Mouse (Mus musculus): ENCODE results near the gene Rhbdl1. TPM values are rescaled to one million over a fixed set of nuclear protein-coding genes. Genes with fewer than 3 reads are reported as not detected.

Gene Rhbdl1
- polyA plus RNA-seq (2015; fragmentation: Nextera tagmentation; extraction: Ambion mirVana), result 0.68 and 1.5 TPM in 2 replicates

DNA sequence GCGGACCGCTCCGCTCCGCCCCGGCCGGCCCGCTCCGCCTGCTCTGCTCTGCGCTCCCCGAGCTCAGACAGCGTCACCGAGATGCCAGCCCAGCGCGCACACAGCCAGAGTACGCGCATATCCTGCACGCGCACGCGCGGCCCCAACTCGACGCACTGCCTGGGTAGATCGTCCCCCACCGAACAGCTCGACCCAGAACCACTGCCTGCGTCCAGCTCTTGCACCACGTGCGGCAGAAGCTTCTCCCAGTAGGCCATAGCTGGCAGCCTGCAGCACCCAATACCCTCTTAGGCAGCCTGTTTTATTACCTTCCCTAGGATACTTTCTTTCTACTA, at the start of gene Rhbdl1:
Gene Rhbdl1 (minus strand): TSS at position 220 of the 335 bp plus-strand sequence.
- H3K27ac ChIP-seq (ENCODE audit: low read length), result no peak within 1 kb of the TSS
- no peaks in the 10 kb centered on the region for H3K27me3 ChIP-seq (ENCODE audit: control insufficient read depth, insufficient read depth, low read depth, low read length)
- WGBS, result under 1% methylated on average over 29 of the region's 29 CpGs
- H3K9me3 ChIP-seq (ENCODE audit: control insufficient read depth, low read length), result no peaks in the 10 kb centered on the region
- H3K4me3 ChIP-seq (ENCODE audit: low read length), result peak within 1 kb of the TSS; percentile 40
- H3K4me1 ChIP-seq (replicated peaks; ENCODE audit: control insufficient read depth, insufficient read depth, low read length), result peaks cover 35% of the 10 kb centered on the region
- peak within 1 kb of the TSS; percentile 70 for H3K4me2 ChIP-seq (ENCODE audit: low read depth, low read length)
- peaks cover 31% of the 10 kb centered on the region for H3K36me3 ChIP-seq (ENCODE audit: control insufficient read depth, insufficient read depth, low read length)
- H3K9ac ChIP-seq (ENCODE audit: low read length), result peak within 1 kb of the TSS; percentile 60
- ATAC-seq (ENCODE audit: low read depth), result 0 out of 2 replicates have a peak, but pooled peaks have one; percentile 2

DNA sequence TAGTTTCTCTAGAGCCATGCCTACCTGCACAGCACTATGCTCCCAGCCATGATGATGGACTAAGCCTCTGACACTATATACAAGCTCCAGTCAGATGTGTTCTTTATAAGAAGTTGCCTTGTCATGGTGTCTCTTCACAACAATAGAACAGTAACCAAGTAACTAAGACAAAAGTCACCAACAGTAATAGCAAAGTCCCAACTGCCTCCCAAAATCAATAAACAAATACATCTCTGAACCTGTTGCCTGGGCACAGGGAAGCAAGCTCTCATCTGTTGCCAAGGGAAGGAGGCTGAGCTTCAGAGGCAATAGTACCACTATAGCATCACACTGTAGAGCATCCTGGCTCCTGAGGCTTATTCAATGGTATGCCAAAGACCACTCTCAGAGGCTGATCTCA, 49.7 kb upstream of the Rhbdl1 start:
- Histone ChIP-seq H3K27me3 (ENCODE audit: control insufficient read depth, insufficient read depth, low read depth, low read length) (no peaks in the 10 kb centered on the region), H3K27ac (ENCODE audit: low read length) (no peak overlapping the region), H3K4me1 (replicated peaks; ENCODE audit: control insufficient read depth, insufficient read depth, low read length) (no peaks in the 10 kb centered on the region; the same call in 1 of the 2 replicates), H3K9me3 (ENCODE audit: control insufficient read depth, low read length) (no peaks in the 10 kb centered on the region), H3K4me3 (ENCODE audit: low read length) (no peak overlapping the region), H3K36me3 (ENCODE audit: control insufficient read depth, insufficient read depth, low read length) (peaks cover 12% of the 10 kb centered on the region; the same call in 1 of the 2 replicates), H3K4me2 (ENCODE audit: low read depth, low read length) (no peak overlapping the region), H3K9ac (ENCODE audit: low read length) (no peak overlapping the region)
- ATAC-seq (ENCODE audit: low read depth), result no peak

DNA sequence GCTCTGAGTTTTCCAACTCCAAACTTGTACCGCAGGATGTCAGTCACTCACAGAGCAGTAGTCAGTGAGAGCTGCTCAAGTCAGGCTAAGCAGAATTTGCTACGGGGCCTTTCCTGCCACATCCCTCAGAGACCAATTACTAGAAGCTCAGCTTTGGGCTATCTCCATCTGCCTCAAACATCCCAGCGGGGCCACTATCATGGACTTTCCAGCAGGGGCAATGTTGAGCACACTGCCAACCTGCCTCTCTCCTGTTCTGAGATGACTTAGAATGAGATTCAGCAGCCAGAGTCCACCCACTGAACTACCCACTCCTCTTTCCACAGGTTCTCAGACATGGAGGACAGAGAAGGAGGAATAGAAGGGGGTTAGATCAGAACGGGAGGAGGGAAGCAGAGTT, 48.5 kb upstream of the Rhbdl1 start:
- 76% methylated on average over 4 of the region's 4 CpGs for WGBS
- Histone ChIP-seq H3K27me3 (ENCODE audit: control insufficient read depth, insufficient read depth, low read depth, low read length) (no peaks in the 10 kb centered on the region), H3K27ac (ENCODE audit: low read length) (no peak overlapping the region), H3K9ac (ENCODE audit: low read length) (no peak overlapping the region), H3K36me3 (ENCODE audit: control insufficient read depth, insufficient read depth, low read length) (peaks cover 12% of the 10 kb centered on the region; the same call in 1 of the 2 replicates), H3K4me2 (ENCODE audit: low read depth, low read length) (no peak overlapping the region), H3K4me3 (ENCODE audit: low read length) (no peak overlapping the region), H3K4me1 (replicated peaks; ENCODE audit: control insufficient read depth, insufficient read depth, low read length) (no peaks in the 10 kb centered on the region; the same call in 1 of the 2 replicates), H3K9me3 (ENCODE audit: control insufficient read depth, low read length) (no peaks in the 10 kb centered on the region)
- ATAC-seq (ENCODE audit: low read depth), result no peak

- no peak overlapping the region for H3K4me2 ChIP-seq (ENCODE audit: low read depth, low read length)
- H3K4me3 ChIP-seq (ENCODE audit: low read length), result no peak overlapping the region
- no peak overlapping the region for H3K9ac ChIP-seq (ENCODE audit: low read length)
- H3K9me3 ChIP-seq (ENCODE audit: control insufficient read depth, low read length), result no peaks in the 10 kb centered on the region
- 90% methylated on average over 3 of the region's 3 CpGs for WGBS
- H3K27me3 ChIP-seq (ENCODE audit: control insufficient read depth, insufficient read depth, low read depth, low read length), result no peaks in the 10 kb centered on the region
- H3K27ac ChIP-seq (ENCODE audit: low read length), result no peak overlapping the region
- no peaks in the 10 kb centered on the region; the same call in 1 of the 2 replicates for H3K4me1 ChIP-seq (replicated peaks; ENCODE audit: control insufficient read depth, insufficient read depth, low read length)
- ATAC-seq (ENCODE audit: low read depth), result no peak
- H3K36me3 ChIP-seq (ENCODE audit: control insufficient read depth, insufficient read depth, low read length), result peaks cover 14% of the 10 kb centered on the region; the same call in 1 of the 2 replicates
Observed at GRCm38 (mm10) chr17:25883824-25884223, 46.7 kb upstream of the Rhbdl1 start.

- no peaks in the 10 kb centered on the region for H3K9me3 ChIP-seq (ENCODE audit: control insufficient read depth, low read length)
Observed at GRCm38 (mm10) chr17:25883268-25883667, 46.2 kb upstream of the Rhbdl1 start.

DNA sequence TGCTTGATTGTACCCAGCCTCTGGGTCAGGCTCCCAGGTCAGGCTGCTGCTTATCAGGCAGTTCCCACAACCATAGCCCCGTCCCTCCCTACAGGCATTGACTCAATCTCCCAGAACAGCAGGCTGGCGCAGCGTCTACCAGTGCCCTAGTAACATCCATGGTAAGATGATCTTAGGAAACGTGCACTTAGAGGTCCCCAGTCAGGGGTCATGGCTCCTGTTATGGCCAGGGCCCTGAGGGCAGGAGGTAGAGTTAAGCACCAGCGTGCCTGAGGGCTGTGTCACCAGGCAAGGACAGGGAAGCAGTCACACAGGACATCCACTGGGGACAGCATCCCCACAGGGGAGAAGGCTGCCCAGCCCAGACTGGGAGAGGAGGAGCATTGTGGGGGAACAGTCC, 45.2 kb upstream of the Rhbdl1 start:
- Histone ChIP-seq H3K4me3 (ENCODE audit: low read length) (no peak overlapping the region), H3K9me3 (ENCODE audit: control insufficient read depth, low read length) (no peaks in the 10 kb centered on the region), H3K27ac (ENCODE audit: low read length) (no peak overlapping the region), H3K4me1 (replicated peaks; ENCODE audit: control insufficient read depth, insufficient read depth, low read length) (no peaks in the 10 kb centered on the region), H3K4me2 (ENCODE audit: low read depth, low read length) (no peak overlapping the region), H3K36me3 (ENCODE audit: control insufficient read depth, insufficient read depth, low read length) (peaks cover 12% of the 10 kb centered on the region; the same call in 1 of the 2 replicates), H3K27me3 (ENCODE audit: control insufficient read depth, insufficient read depth, low read depth, low read length) (no peaks in the 10 kb centered on the region), H3K9ac (ENCODE audit: low read length) (no peak overlapping the region)
- WGBS, result 45% methylated on average over 5 of the region's 5 CpGs
- ATAC-seq (ENCODE audit: low read depth), result no peak

More at GRCm38 (mm10) chr17:25883268-25883667, 46.2 kb upstream of the Rhbdl1 start:
- Histone ChIP-seq H3K27ac (ENCODE audit: low read length) (no peak overlapping the region), H3K36me3 (ENCODE audit: control insufficient read depth, insufficient read depth, low read length) (peaks cover 12% of the 10 kb centered on the region; the same call in 1 of the 2 replicates), H3K4me3 (ENCODE audit: low read length) (no peak overlapping the region), H3K4me1 (replicated peaks; ENCODE audit: control insufficient read depth, insufficient read depth, low read length) (no peaks in the 10 kb centered on the region; the same call in 1 of the 2 replicates), H3K4me2 (ENCODE audit: low read depth, low read length) (no peak overlapping the region), H3K27me3 (ENCODE audit: control insufficient read depth, insufficient read depth, low read depth, low read length) (no peaks in the 10 kb centered on the region), H3K9ac (ENCODE audit: low read length) (no peak overlapping the region)
- 88% methylated on average over 8 of the region's 8 CpGs for WGBS
- no peak for ATAC-seq (ENCODE audit: low read depth)

DNA sequence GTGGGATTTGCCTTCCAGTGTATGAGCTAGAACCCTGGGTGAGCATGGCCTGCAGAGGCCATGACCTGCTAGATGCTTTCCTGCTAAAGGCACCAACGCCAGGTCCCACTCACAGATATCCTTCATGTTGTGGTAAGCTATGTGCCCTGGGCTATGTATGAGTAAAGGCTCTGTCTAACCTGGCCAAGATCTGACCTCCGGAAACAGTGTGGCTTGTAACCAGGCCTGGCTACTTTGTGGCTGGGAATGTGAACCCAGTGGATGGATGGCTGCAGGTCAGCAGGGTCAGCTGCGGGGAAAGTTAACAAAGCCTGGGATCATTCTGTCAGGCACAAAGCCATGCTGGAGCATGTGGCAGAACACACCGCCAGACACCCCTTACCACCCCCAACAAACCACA, 44.6 kb upstream of the Rhbdl1 start:
- Histone ChIP-seq H3K4me2 (ENCODE audit: low read depth, low read length) (no peak overlapping the region), H3K9me3 (ENCODE audit: control insufficient read depth, low read length) (no peaks in the 10 kb centered on the region), H3K27ac (ENCODE audit: low read length) (no peak overlapping the region), H3K27me3 (ENCODE audit: control insufficient read depth, insufficient read depth, low read depth, low read length) (no peaks in the 10 kb centered on the region), H3K9ac (ENCODE audit: low read length) (no peak overlapping the region; the same call in 1 of the 2 replicates), H3K4me1 (replicated peaks; ENCODE audit: control insufficient read depth, insufficient read depth, low read length) (peaks cover 3% of the 10 kb centered on the region; the same call in 1 of the 2 replicates), H3K36me3 (ENCODE audit: control insufficient read depth, insufficient read depth, low read length) (peaks cover 12% of the 10 kb centered on the region; the same call in 1 of the 2 replicates), H3K4me3 (ENCODE audit: low read length) (no peak overlapping the region)
- no peak for ATAC-seq (ENCODE audit: low read depth)
- WGBS, result 36% methylated on average over 4 of the region's 4 CpGs

GRCm38 (mm10) chr17:25880913-25881641, 44.0 kb upstream of the Rhbdl1 start:
- Histone ChIP-seq H3K9ac (ENCODE audit: low read length) (peak overlapping the region; percentile 4; the same call in 1 of the 2 replicates), H3K36me3 (ENCODE audit: control insufficient read depth, insufficient read depth, low read length) (peaks cover 12% of the 10 kb centered on the region; the same call in 1 of the 2 replicates), H3K4me2 (ENCODE audit: low read depth, low read length) (no peak overlapping the region), H3K4me1 (replicated peaks; ENCODE audit: control insufficient read depth, insufficient read depth, low read length) (peaks cover 9% of the 10 kb centered on the region), H3K27me3 (ENCODE audit: control insufficient read depth, insufficient read depth, low read depth, low read length) (no peaks in the 10 kb centered on the region), H3K9me3 (ENCODE audit: control insufficient read depth, low read length) (no peaks in the 10 kb centered on the region), H3K4me3 (ENCODE audit: low read length) (no peak overlapping the region), H3K27ac (ENCODE audit: low read length) (no peak overlapping the region)
- WGBS, result 15% methylated on average over 5 of the region's 5 CpGs
- no peak for ATAC-seq (ENCODE audit: low read depth)

- Histone ChIP-seq H3K9me3 (ENCODE audit: control insufficient read depth, low read length) (no peaks in the 10 kb centered on the region), H3K27me3 (ENCODE audit: control insufficient read depth, insufficient read depth, low read depth, low read length) (no peaks in the 10 kb centered on the region), H3K4me1 (replicated peaks; ENCODE audit: control insufficient read depth, insufficient read depth, low read length) (peaks cover 12% of the 10 kb centered on the region), H3K36me3 (ENCODE audit: control insufficient read depth, insufficient read depth, low read length) (peaks cover 12% of the 10 kb centered on the region; the same call in 1 of the 2 replicates), H3K27ac (ENCODE audit: low read length) (no peak within 1 kb of the TSS), H3K4me2 (ENCODE audit: low read depth, low read length) (no peak within 1 kb of the TSS), H3K4me3 (ENCODE audit: low read length) (no peak within 1 kb of the TSS), H3K9ac (ENCODE audit: low read length) (peak within 1 kb of the TSS; percentile 4; the same call in 1 of the 2 replicates)
- 36% methylated on average over 5 of the region's 5 CpGs for WGBS
- no peak for ATAC-seq (ENCODE audit: low read depth)
Observed at GRCm38 (mm10) chr17:25880196-25880910, 43.3 kb upstream of the Rhbdl1 start, which contains the start of gene Wfikkn1. Gene Wfikkn1 (minus strand): TSS chr17:25880858.

Measured in lung, embryonic 16.5 days (tissue).